Mouse (Mus musculus): ENCODE measurements at regions not wholly inside any gene's neighbourhood (a gene's known extent, or its start where the extent isn't known, plus 50 kb on each side); places are given as distances from the start of the nearest gene placed in this dataset.

DNA sequence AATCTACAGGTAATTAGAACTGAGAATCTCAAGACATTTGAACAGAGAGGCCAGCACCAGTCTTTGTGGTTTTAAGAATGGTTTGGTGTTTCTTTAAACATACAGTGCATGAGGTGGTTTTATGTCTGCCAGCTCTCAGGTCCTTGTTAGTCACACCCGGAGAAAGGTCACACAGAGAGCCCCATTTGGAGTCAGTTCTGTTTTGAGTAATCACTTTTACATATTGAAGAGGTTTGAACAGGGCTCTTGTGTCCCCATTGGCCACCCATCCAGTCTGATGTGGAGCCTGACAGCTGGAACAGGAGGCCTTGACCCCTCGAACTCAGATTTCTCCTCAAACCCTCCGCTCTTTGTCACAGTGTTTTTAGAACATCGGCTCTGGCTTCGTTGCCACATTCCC is 231.4 kb downstream of the Pten start:
- TF ChIP-seq CTCF (IDR thresholded peaks at IDR 0.05; ENCODE audit: low read depth) (no peak), EP300 (IDR thresholded peaks at IDR 0.05; ENCODE audit: low read depth) (no peak)
